Mouse (Mus musculus): ENCODE data around the gene Tmod3.
"Not testable (repeated sequence)": the region's sequence is repeated elsewhere in the genome, so short reads cannot be mapped to it uniquely, and the experiment has no call there.

Tmod3 gene

DNA sequence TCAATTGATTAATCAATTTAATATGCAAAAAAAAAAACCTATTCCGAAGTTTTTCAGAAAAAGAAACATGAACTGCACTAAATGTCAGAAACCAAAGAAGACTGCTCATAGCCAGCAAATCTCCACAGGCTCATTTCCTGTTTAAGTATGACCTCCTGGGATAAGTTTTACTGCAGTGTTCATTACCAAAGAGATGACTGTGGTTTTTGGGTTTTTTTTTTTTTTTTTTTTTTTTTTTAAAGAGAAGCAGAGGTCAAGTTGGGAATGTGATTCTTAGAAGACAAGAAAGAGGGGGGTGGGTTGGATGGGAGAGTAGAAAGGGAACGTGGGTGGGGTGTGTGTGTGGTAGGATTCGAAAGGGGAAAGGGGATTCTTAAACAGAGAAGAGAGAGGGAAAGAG is 1.1 kb downstream of the Tmod3 start:
- DNase-seq (ENCODE audit: low spot score in 2 of 2): no peak

DNA sequence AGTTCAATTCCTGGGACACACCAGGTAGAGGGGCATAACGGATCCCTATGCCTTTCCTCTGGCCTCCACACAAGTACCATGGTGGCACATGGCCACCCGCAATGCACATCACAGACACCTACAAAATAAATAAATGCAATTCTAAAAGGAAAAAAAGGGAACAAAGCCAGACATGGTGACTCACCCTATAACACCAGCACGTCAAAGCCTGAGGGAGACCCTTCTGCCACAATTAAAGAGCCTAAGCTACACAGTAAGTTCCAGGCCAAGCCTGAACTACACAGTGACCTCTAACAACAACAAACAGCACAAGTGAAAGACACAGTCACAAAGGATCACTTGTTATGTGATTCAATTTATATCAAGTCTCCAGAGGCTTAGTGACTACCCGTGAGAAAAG is 5.7 kb downstream of the Tmod3 start:
- no peak for DNase-seq (ENCODE audit: low spot score in 2 of 2)

DNA sequence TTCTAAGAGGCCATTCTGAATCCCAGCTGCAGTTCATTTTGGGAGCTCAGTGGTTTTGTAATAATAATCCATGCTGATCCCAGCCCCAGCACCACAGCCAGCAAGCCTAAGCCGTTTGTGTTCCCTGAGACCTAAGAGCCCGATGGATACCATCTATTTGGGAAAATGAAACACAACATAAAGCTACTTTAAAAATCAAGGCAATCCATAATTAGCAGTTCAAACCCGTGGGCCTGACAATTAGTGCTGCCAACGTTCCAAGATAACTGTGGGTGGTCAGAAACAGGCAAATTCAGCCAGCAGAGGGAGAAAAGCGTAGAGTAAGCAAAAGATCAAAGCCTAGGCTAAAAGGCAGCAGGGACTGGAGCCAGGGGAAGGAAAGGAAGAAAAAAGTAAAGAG is 8.1 kb downstream of the Tmod3 start:
- DNase-seq (ENCODE audit: low spot score in 2 of 2): no peak

DNA sequence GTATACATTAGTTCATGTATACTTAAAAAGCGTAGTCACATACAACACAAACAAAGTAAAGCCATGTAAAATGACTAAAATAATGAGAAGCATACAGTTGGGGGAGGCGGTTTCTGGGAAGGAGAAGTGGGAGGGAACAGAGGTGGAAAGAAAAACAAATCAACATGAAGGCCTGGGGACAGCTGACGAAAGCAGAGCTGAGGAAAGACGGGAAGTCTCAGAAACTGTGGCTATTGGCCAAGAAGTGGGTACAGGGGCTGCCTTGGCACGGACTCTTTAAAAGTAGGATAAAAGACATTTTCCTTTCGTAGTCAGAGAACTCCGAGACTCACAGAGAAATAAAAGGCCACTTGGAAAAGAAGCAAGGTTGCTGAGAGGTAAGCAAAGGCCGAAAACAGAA is 10.4 kb downstream of the Tmod3 start:
- peak; percentile 53 to 58 for DNase-seq (ENCODE audit: low spot score in 2 of 2)

DNA sequence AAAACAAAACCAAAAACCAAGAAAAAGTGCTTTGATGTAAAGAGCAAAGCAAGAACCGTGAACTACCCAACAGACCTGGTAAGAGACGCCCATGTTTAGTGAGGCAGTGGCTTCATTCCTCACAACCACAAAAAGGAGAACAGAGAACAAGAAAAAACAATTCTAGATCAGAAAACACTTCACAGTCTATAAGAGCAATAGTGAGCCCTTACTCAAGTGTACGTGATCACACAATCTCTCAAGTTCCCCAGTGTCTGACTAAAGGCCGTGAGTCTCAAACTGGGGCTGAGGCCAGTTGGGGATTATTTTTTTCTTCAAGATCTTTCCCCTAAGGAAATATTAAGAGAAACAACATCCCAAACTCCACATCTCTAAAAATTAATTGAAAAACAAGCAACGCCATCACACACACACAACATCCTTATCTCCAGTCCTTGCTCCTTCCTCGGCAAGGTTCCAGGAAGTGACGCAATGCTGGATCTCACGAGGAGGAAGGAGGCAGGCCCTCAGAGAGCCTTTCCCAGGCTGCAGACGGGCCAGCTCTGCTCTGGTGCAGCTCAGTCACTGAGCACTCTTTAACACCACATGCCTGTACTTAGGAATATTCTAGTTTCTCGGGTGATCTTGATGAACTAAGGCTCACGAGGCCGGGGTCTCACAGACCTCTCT is 12.4 kb downstream of the Tmod3 start:
- peak; percentile 96 for DNase-seq (ENCODE audit: low spot score in 2 of 2)

DNA sequence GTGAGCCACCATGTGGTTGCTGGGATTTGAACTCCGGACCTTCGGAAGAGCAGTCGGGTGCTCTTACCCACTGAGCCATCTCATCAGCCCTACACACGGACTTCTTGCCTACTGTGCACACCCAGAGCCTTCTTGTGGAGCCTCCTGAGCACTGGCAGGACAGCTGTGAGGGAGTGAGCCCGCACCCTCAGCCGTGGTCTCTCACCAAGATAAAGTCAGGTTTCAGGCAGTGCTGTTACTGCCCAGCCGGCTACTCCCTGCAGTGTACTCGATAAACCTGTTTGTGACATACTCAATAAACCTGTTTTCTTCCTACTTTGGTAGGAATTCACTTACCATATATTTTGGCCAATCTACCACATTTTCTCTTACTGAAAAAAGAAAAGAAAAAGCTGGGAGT is 13.9 kb downstream of the Tmod3 start:
- DNase-seq (ENCODE audit: low spot score in 2 of 2): no peak

DNA sequence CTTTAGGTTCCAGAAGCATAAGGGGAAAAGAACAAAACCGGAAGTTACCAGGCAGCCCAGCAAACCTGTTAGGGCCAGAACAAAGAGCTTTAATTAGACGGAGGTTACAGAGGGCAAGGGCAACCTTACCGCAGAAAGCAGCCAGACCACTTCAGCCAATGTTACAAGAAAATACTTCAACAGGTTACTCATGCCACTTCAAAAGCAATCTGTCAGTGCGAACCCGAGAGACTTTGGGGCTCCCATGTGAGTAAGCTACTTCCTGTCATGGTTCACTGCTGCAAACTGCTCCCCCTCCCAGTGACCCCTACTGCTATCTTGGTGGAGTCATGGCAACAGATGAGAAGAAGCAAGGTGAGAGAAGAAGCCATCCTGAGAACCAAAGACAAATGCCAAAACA is 18.0 kb downstream of the Tmod3 start:
- no peak for DNase-seq (ENCODE audit: low spot score in 2 of 2)

DNA sequence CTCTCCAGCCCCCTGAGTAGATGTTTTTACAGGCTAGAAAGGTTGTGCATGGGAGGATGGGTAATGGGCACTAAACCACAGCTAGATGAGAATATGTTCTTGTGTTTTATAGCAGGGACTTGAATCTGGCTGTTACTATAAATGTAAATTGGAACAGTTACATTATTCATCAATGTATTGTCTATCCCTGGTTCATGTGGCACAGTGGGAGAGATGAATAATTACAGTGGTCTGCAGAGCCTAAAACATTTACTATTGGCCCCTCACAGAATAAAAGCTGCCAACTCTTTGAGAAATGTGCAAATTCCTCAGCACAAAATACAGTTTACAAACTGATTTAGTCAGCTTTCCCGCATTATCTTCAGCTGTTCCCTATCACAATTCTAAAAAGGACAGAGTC is 23.0 kb downstream of the Tmod3 start:
- no peak for DNase-seq (ENCODE audit: low spot score in 2 of 2)

DNA sequence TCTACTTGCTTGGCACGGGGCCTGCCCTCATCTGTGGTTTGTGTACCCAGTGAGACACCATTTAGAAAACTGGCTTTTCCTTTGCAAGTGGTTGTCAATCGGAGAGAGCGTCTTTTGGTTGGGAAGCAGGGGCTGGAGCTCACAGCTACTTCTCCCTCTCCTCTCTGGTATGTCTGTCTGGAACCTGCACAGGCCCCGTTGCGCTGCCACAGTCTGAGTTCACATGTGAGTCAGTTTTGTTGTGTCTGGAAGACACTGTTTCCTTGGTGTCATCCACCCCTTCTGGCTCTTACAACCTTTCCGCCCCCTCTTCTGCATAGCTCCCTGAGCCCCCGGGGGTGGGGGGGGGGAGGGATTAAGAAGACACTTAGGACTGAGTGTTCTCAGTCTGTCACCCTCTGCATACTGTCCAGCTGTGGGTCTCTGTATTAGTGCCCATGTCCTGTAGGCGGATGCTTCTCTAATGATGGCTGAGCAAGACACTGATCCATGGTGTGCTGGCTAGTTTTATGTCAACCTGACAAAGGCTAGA is 25.0 kb downstream of the Tmod3 start:
- no peak for DNase-seq (ENCODE audit: low spot score in 2 of 2)

DNA sequence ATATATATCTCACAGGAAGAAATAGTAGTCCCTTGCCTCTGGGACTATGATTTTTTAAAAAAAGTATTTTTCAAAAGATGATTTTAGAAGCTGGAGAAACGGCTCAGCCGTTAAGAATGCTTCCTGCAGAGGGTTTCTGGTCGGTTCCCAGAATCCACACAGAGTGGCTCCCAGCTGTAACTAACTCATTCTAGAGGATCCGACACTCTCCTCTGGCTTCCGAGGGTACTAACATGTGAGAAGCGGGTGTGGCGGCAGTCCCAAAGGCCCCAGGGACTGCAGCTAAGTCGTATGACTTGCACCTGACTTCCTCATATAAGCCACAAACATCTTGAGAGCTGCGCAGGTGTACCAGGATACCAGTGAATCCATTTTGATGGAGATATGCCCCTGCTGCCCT is 26.5 kb downstream of the Tmod3 start:
- not testable (repeated sequence) for DNase-seq (ENCODE audit: low spot score in 2 of 2)

DNA sequence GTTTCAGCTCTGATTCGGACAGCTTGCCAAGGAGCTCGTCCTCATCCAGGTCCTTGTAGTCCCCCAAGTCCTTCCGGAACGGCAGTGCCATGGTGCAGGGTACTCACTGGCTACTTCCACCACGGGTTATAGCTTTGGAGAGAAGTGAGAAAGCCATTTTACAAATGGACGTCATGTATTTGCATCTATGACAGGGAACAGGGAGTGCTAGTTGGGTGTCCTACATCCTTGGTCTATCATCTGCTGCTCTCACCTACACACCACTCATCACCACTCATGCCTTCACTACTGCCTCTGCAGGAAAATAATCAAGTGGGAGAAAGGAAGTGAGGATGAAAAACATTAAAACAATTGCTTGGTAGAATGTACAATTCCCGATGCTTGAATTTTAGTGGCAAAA is 27.0 kb downstream of the Tmod3 start:
- no peak for DNase-seq (ENCODE audit: low spot score in 2 of 2)

DNA sequence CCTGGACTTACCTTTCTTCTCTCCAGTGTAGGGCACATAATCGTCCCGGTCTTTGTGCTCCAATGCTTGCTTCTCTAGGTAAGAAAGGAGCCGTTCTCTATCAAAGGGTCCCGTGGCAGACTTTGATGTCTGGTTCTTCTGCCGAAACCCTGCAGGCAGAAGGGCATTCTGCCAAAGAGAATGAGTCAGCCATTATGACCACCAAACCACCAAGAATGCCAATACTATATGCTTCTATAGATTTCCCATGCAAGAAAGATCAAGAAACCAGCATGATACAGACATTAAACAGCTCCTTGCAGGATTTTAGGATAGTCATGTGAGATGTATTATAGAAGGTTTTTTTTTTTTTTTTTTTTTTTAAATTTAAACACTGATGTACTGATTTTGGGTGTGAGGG is 30.1 kb downstream of the Tmod3 start:
- DNase-seq (ENCODE audit: low spot score in 2 of 2): no peak

DNA sequence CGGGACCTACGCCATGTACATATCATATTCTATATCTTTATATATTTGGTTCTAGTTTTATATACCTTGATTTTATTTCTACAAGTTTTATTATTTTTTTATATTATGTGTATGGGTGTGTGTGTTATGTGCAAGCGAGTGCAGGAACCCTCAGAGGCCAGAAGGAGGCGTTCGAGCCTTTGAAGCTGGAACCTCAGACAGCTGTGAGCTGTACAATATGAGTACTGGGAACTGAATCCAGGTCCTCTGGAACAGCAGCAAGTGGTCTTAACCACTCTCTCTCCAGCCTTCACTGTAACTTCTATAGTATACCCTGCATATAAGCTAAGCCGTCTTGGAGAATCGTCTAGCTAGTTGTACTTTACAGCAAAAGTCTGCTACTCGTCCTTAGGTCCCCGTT is 31.4 kb downstream of the Tmod3 start:
- DNase-seq (ENCODE audit: low spot score in 2 of 2): no peak

DNA sequence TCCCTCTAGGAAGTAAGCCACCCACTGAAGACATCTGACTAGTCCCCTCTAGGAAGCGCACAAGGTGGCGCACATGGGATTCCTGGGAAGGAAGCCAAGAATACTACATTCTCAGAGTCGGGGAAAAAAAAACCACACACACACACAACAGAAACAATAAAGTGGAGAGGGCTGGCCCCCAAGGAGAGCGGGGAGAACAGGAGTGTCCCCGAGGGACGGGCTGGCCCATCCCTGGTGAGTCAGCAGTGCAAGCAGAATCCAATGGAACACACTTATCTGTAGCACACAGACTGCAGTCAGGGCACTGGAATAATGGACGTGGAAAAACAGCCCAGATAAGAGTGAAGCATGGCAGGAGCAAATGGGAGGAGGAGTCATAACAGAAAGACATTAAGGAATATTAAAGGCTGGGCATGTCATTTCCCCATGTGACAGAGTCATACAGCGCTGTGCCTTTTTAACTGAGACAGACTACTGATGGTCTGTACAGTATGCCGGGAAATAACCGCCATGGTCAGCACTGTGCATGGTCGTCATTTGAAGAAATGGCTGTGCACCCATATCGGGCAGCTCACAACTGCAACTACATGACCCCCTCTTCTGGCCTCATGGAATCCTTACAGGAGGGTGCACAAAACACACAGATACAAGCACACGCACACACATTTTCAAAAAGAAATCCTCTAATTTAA is 31.9 kb downstream of the Tmod3 start:
- peak; percentile 78 to 84 for DNase-seq (ENCODE audit: low spot score in 2 of 2)

DNA sequence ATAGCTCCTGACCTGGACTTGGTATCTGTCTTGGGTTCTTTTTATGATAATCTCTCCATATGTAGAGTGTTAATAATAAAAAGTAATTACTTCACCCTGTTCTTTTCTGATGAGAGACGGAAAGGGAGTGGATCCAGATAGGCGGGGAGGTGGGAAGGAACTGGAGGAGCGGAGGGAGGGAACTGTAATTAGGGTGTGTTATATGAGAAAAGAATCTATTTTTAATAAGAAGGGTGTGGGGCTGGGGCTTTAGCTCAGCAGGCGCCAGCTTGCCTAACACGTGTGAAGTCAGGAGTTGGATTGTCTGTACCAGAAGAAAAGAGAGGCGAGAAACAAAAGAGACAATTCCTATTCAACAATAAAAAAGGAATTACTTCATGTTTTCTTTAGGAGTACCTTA is 35.8 kb downstream of the Tmod3 start:
- peak; percentile 61 to 78 for DNase-seq (ENCODE audit: low spot score in 2 of 2)

DNA sequence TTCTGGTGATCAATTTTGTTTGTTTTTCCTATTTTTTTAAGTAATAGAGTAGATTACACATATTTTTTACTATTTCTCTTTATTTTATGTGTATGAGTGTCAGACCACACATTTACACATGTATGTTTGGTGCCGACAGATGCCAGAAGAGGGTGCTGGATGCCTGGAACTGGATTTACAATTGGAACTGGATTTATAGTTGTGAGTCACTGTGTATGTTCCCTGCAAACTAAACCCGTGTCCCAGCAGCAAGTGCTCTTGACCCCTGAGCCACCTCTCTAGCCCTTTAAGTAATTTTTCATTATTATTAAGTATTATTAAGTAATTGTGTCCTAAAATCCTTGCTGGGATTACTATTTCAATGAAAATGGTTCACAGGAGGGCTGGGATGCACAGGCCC is 37.2 kb downstream of the Tmod3 start:
- DNase-seq (ENCODE audit: low spot score in 2 of 2): no peak

DNA sequence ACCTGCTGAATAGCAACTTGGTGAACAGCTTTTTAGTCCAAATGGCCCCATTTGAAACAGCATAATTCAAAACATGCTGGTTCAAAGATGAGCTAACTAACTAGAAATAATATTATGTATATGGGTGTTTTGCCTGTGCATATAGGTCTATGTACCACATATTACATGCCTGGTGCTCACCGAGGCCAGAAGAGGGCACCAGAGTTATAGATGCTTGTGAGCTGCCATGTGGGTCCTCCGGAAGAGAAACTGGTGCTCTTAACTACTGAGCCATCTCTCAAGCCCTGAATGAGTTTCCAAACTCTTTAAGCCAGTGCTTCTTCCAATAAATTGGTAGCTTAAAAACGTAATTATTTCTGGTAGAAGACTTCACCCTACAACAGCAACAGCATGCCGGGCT is 37.7 kb downstream of the Tmod3 start:
- peak in 1 of 2 experiments; percentile 33 for DNase-seq (ENCODE audit: low spot score in 2 of 2)

DNA sequence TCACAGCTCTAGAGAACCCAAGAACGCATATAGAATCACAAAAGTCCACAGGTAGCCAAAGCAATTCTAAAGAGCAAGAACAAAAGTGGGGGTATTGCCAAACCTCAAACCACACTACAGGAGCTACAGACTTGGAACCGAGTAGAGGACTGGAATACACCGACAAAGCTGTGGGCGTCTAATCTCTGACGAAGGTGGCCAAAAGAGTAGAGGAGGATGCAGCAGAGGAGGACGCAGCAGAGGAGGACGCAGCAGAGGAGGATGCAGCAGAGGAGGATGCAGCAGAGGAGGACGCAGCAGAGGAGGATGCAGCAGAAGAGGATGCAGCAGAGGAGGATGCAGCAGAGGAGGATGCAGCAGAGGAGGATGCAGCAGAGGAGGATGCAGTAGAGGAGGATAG is 38.5 kb downstream of the Tmod3 start:
- DNase-seq (ENCODE audit: low spot score in 2 of 2): no peak

DNA sequence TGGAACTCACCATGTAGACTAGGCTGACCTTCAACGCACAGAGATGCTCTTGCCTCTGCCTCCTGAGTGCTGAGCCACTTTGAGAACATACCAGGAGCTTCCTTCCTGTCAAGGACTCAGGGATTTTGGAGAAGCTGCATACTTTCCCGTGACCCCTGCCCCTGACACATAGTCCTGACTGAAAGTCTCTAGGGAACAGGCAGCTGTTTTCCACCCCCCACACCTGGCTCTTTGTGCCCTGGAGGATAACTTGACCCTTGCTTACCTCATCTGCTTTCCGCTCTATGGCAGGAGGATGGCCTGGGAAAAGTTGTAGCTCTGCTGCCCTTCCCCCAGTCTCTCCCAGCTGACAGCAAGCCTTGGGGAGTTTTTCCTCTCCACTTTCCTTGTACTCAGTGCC is 41.7 kb downstream of the Tmod3 start:
- peak in 1 of 2 experiments; percentile 13 for DNase-seq (ENCODE audit: low spot score in 2 of 2)

DNA sequence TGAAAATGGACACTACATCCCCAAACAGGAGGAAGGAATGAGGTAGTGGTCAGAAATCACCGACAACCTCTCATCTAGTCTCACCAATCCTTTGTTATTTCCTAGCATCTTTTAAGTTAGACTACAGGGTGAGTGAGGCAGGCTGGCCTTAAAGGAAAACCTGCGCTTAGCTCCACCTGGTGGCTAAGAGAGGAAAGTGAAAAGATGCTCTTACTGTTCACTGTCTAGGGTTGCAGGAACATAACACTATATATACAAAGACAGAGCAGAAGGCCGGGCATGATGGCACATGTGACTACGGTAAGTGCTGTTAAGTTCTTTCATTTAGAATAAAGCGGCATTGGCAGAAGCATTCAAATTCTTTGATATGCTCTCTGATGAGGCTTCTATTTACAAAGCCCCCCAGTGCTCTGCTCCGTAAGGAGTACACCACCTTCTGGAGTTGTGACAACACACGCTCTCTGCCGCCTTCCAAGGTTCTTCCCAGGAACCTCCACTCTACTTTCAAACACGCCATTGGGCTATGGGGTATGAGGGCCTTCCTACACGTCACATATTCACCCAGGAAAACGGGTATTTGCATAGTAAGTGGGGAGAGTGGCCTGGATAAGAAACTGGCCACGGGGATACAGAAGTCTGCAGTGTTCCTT is 43.9 kb downstream of the Tmod3 start:
- DNase-seq (ENCODE audit: low spot score in 2 of 2): peak in 1 of 2 experiments; percentile 25

DNA sequence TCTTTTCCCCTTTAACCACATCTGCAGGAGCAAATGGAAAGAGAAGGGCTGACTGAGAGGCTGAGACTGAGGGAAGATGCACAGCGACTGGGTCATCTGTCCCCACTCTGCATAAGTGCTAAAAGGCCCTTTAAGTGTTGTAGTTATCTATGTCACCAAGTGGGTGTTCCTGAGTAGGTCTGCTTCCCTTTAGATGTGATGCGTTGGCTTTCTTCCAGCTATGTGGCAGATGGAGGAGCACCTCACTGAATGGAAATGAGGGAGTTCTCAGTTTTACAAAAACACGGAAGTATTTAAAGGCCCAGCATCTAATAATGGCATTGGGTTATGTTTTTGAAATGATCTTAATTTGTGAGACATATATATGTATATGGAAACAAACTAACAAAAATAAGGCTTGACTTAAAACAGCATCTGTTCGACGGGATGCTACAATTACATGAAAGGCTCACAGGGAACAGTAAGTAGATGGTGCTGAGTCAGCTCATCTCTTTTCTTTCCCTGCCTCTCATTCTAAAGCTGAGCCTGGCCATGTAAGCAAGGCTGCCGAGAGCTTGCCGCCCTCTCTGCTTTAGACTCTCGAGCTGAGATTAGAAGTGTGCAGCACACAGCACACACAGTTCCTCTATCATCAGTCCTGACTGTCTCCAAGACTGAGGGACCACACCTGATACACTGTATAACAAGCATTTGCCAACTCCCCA is 48.1 kb downstream of the Tmod3 start:
- no peak for DNase-seq (ENCODE audit: low spot score in 2 of 2)

DNA sequence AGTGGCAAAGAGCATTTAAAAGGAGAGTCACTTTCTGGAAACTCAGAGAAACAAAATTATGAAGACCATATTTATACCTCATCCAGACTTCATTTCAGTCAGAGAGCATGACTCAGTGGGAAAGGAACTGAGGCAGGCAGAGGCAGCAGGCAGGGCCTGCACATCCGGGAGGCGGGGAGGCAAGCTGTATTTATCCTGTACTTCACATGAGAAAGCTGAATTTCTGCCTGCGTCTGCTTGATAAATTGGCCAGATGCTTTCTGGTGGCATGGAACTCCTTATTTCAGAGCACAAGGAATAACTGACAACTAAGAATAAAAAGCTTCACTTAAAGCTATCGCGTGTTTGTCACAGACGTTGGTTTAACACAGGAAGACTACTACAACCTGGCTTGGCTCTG is 55.1 kb downstream of the Tmod3 start:
- DNase-seq (ENCODE audit: low spot score in 2 of 2): no peak

Measured in heart, adult 9 months (tissue).